Mouse (Mus musculus): ENCODE measurements around the gene Uspl1.

DNA sequence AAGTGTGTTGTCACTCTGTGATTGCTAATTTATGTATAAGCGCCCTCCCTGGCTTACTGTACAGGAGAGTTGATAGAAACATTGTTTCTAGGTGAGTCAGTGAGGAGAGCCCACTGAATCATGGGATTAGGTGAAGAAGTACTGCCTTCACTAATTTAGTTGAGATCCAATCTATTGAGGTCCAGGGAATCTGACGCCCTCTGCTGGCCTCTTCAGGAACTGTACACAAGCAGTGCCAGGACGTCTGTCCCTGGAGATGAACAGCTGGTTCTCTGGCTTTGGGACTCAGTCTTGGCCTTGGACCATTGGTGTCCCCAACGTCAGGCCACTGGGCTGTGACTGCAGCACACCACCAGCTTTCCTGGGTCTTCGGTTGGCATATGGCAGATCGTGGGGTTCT is 77.7 kb downstream of the Uspl1 start:
- peak; percentile 41; the same call in 1 of the 2 replicates for TF ChIP-seq CTCF (IDR thresholded peaks at IDR 0.05; ENCODE audit: extremely low read depth, insufficient read depth, insufficient read length, insufficient replicate concordance)
- no peak for TF ChIP-seq POLR2A (IDR thresholded peaks at IDR 0.05; ENCODE audit: low read depth, low read length)
